Mouse (Mus musculus) thymus, adult 2 months (tissue): ENCODE measurements around the gene Nt5c2. TPM values are rescaled to one million over a fixed set of nuclear protein-coding genes. Genes with fewer than 3 reads are reported as not detected.

ENCODE experiments used
- DNase-seq: peaks from one replicate; pipeline ENCODE4 v3.0.0; 2021
- H3K27ac ChIP-seq: fragments of 200-500 bp; 2 replicates; pipeline ENCODE4 v1.5.1; 2012; ENCODE audit warnings: low read length, control low read depth; ENCODE audit not compliant: control insufficient read depth, insufficient read depth
- H3K27me3 ChIP-seq: fragments of 200-500 bp; 2 replicates; pipeline ENCODE4 v1.6.1; 2012; ENCODE audit warnings: mild to moderate bottlenecking, low read length, moderate library complexity, mixed read lengths; ENCODE audit not compliant: control insufficient read depth, insufficient read depth
- H3K36me3 ChIP-seq: fragments of 200-500 bp; 2 replicates; pipeline ENCODE4 v1.6.1; 2012; ENCODE audit warnings: mild to moderate bottlenecking, low read length, moderate library complexity; ENCODE audit not compliant: control insufficient read depth, insufficient read depth
- H3K4me1 ChIP-seq: fragments of 200-500 bp; replicated peaks from 2 replicates; pipeline ENCODE4 v1.6.1; 2012; ENCODE audit warnings: low read length; ENCODE audit not compliant: control insufficient read depth, insufficient read depth
- H3K4me3 ChIP-seq: fragments of 200-500 bp; 2 replicates; pipeline ENCODE4 v1.5.1; 2012; ENCODE audit warnings: mild to moderate bottlenecking, low read length, control low read depth, moderate library complexity; ENCODE audit not compliant: control insufficient read depth, insufficient read depth
- CTCF ChIP-seq: fragments of 200-500 bp; IDR thresholded peaks from 2 replicates; pipeline ENCODE4 v1.5.1; 2012; ENCODE audit warnings: mild to moderate bottlenecking, control low read depth, low read length, moderate library complexity, borderline replicate concordance; ENCODE audit not compliant: control insufficient read depth, poor library complexity, insufficient read depth; ENCODE audit errors: extremely low read depth
- POLR2A ChIP-seq: fragments of 200-500 bp; IDR thresholded peaks from 2 replicates; pipeline ENCODE4 v1.6.1; 2012; ENCODE audit warnings: mild to moderate bottlenecking, low read length, control low read depth, moderate library complexity; ENCODE audit not compliant: control insufficient read depth, poor library complexity, insufficient read depth; ENCODE audit errors: extremely low read depth
- WGBS: fragments of 180-500 bp; shearing (Covaris S2); methylation state at CpG from one replicate; pipeline ENCODE4 v1.1.7; 2018; 5-methylcytosine and 5-hydroxymethylcytosine counted together
- polyA plus RNA-seq: library from polyadenylated mRNA; depleted of rRNA; stranded (reverse); fragments of >200 nt; gene quantifications from 2 replicates; pipeline ENCODE4 v1.2.3, GENCODE M21; 2012; rRNA removed

The Nt5c2 gene
- polyA plus RNA-seq, 1 experiment: 32.8 TPM

DNA sequence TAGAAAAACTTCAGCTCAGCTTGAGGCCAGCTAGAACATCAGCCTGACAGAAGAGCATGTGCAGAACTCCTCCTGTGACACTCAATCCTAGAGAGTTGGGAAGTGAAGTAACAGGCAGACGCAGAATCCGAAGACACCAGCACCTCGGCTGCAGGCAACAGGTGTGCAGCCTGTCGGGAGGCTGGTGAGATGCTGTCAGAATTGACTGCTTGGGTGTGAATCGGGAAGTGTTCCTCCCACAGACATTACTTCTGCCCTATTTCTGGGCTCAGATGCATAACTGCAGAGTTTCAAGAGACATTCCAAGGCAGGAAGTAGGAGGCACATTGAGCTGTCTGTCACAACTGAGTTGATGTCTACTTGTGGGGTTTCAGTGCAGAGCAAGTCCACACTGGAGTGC lies 180.7 kb downstream of the Nt5c2 start:
- H3K4me3 ChIP-seq: no peak overlapping the region
- 86% methylated on average over 5 of the region's 5 CpGs for WGBS
- H3K4me1 ChIP-seq: peaks cover 7% of the 10 kb centered on the region
- H3K27me3 ChIP-seq: no peaks in the 10 kb centered on the region
- DNase-seq: no peak
- no peak overlapping the region for H3K27ac ChIP-seq
- H3K36me3 ChIP-seq: no peaks in the 10 kb centered on the region
- TF ChIP-seq CTCF (no peak), POLR2A (no peak)

Other genes starting within 250 kb of the Nt5c2 start
- gene Ina, start 455 bp downstream of the Nt5c2 start, polyA plus RNA-seq: 0.24 and 0.30 TPM in 2 replicates
- 13.9 and 19.2 TPM in 2 replicates for gene Pcgf6, start 35.8 kb upstream of the Nt5c2 start, polyA plus RNA-seq
- gene Taf5, start 52.6 kb upstream of the Nt5c2 start, polyA plus RNA-seq: 6.7 and 8.4 TPM in 2 replicates
- gene Usmg5, start 75.5 kb upstream of the Nt5c2 start, polyA plus RNA-seq: 75.6 and 114 TPM in 2 replicates
- gene Pdcd11, start 75.6 kb upstream of the Nt5c2 start, polyA plus RNA-seq: 11.5 and 13.2 TPM in 2 replicates
- 16.3 and 17.2 TPM in 2 replicates for gene Calhm2, start 123.1 kb upstream of the Nt5c2 start, polyA plus RNA-seq
- 0.13 TPM in 1 of 2 replicates, not detected in the other for gene Calhm1, start 129.1 kb upstream of the Nt5c2 start, polyA plus RNA-seq
- 0.45 and 1.1 TPM in 2 replicates for gene Calhm3, start 142.6 kb upstream of the Nt5c2 start, polyA plus RNA-seq
- 1.6 and 2.0 TPM in 2 replicates for gene Neurl1a, start 163.7 kb upstream of the Nt5c2 start, polyA plus RNA-seq